30 mouse cellular contexts compared by ENCODE assay signal in the genomic region with DNA sequence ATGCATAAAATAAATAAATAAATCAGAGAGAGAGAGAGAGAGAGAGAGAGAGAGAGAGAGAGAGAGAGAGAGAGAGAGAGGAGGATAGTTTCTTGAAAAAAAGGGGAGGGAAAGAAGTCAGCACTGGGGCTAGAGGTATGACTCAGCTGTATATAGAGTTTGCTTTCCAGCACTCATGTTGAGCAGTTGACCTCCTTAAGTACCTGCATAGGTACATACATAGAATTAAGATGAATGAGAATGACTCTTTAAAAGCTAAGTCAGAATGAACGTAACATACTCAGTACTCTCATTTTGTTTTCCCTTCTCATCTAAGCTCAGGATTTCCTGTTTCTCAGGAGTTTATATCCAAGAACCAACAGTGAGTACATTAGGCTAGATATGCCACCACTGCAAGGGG.
"Had no signal": no experiment of that assay in that cellular context is flagged by ENCODE, and none has a peak within 500 bp of the region (broad histone marks: within the 10 kb centered on the region; RNA-seq: fewer than 3 reads in every experiment).

No protein-coding gene starts in this region.

- H3K27ac ChIP-seq: left cerebral cortex, adult 2 months; limb, embryonic 10.5 days; limb, embryonic 12.5 days; limb, embryonic 13.5 days; limb, embryonic 15.5 days; liver, embryonic 12.5 days; liver, embryonic 13.5 days; liver, embryonic 14.5 days; liver, embryonic 15.5 days; lung, embryonic 15.5 days; macrophage; midbrain, embryonic 10.5 days; midbrain, embryonic 12.5 days; midbrain, embryonic 13.5 days; midbrain, embryonic 15.5 days; neural tube, embryonic 12.5 days had no signal

- H3K4me1 ChIP-seq: liver, embryonic 12.5 days; liver, embryonic 13.5 days; liver, embryonic 15.5 days; midbrain, embryonic 10.5 days; midbrain, embryonic 12.5 days; midbrain, embryonic 13.5 days; midbrain, embryonic 15.5 days; neural tube, embryonic 12.5 days had no signal

- ATAC-seq: liver, embryonic 12.5 days; liver, postnatal 0 days; midbrain, embryonic 13.5 days; midbrain, embryonic 15.5 days; midbrain, embryonic 16.5 days had no signal

- H3K36me3 ChIP-seq: limb, embryonic 10.5 days; limb, embryonic 12.5 days; limb, embryonic 13.5 days; limb, embryonic 15.5 days; liver, embryonic 12.5 days; liver, embryonic 13.5 days; liver, embryonic 15.5 days; lung, embryonic 15.5 days; midbrain, embryonic 10.5 days; midbrain, embryonic 12.5 days; midbrain, embryonic 13.5 days; midbrain, embryonic 15.5 days; neural tube, embryonic 12.5 days had no signal

- H3K9ac ChIP-seq: limb, embryonic 12.5 days; limb, embryonic 13.5 days; limb, embryonic 15.5 days; liver, embryonic 12.5 days; liver, embryonic 13.5 days; liver, embryonic 14.5 days; liver, embryonic 15.5 days; liver, postnatal 0 days; lung, embryonic 14.5 days; lung, embryonic 15.5 days; midbrain, embryonic 12.5 days; midbrain, embryonic 13.5 days; midbrain, embryonic 15.5 days; neural tube, embryonic 12.5 days had no signal

- H3K4me2 ChIP-seq: limb, embryonic 12.5 days; limb, embryonic 13.5 days; limb, embryonic 15.5 days; liver, embryonic 11.5 days; liver, embryonic 12.5 days; liver, embryonic 13.5 days; liver, embryonic 15.5 days; lung, embryonic 14.5 days; lung, embryonic 15.5 days; midbrain, embryonic 11.5 days; midbrain, embryonic 12.5 days; midbrain, embryonic 13.5 days; midbrain, embryonic 15.5 days; neural tube, embryonic 12.5 days had no signal

- H3K4me3 ChIP-seq: left cerebral cortex, adult 2 months; limb, embryonic 10.5 days; limb, embryonic 12.5 days; limb, embryonic 13.5 days; limb, embryonic 15.5 days; liver, embryonic 12.5 days; liver, embryonic 13.5 days; liver, embryonic 15.5 days; lung, embryonic 15.5 days; megakaryocyte, embryonic 14.5 days; midbrain, embryonic 10.5 days; midbrain, embryonic 12.5 days; midbrain, embryonic 13.5 days; midbrain, embryonic 15.5 days; myocyte; neural tube, embryonic 12.5 days had no signal

- DNase-seq: left cerebral cortex, postnatal 4 days; liver; liver, embryonic 13.5 days; liver, postnatal 0 days; lung, adult 18-20 months; lung, adult 2 months; lung, embryonic 14.5 days; lung, postnatal 36 days; lung, postnatal 4 days; midbrain, embryonic 14.5 days had no signal

- H3K27me3 ChIP-seq: limb, embryonic 12.5 days; limb, embryonic 13.5 days; limb, embryonic 15.5 days; liver, embryonic 12.5 days; liver, embryonic 13.5 days; liver, embryonic 15.5 days; lung, embryonic 15.5 days; megakaryocyte, embryonic 14.5 days; midbrain, embryonic 12.5 days; midbrain, embryonic 13.5 days; midbrain, embryonic 15.5 days; neural tube, embryonic 12.5 days had no signal

- H3K9me3 ChIP-seq: limb, embryonic 10.5 days; limb, embryonic 12.5 days; limb, embryonic 13.5 days; limb, embryonic 15.5 days; liver, embryonic 12.5 days; liver, embryonic 13.5 days; liver, embryonic 15.5 days; lung, embryonic 15.5 days; megakaryocyte, embryonic 14.5 days; midbrain, embryonic 10.5 days; midbrain, embryonic 12.5 days; midbrain, embryonic 13.5 days; midbrain, embryonic 15.5 days; neural tube, embryonic 12.5 days had no signal
